Mouse (Mus musculus) left cerebral cortex, postnatal 36 days (tissue): Measurements from ENCODE around the gene Paxx. TPM values are rescaled to one million over a fixed set of nuclear protein-coding genes. Genes with fewer than 3 reads are reported as not detected.
A peak's percentile ranks its signal among the peaks of the same experiment; 100 is the strongest.

Experiments used
- DNase-seq, 2 experiments: peaks; one replicate each; pipeline ENCODE4 v3.0.0; 2021 to 2022; ENCODE audit warnings: low spot score in 2 of 2, mixed read lengths in 1 of 2
- intact Hi-C: fragments of 180-260 bp; cut with DNase I; formaldehyde crosslinking; loops from one replicate; pipeline ENCODE4 v1.15.1; 2025
- total RNA-seq, 2 experiments: library from RNA; stranded (reverse); gene quantifications; 2 replicates each; pipeline ENCODE4 v1.2.3; 2021

The Paxx gene
- total RNA-seq, 2 experiments from 2014 or later = 72.8 to 75.8 TPM

DNA sequence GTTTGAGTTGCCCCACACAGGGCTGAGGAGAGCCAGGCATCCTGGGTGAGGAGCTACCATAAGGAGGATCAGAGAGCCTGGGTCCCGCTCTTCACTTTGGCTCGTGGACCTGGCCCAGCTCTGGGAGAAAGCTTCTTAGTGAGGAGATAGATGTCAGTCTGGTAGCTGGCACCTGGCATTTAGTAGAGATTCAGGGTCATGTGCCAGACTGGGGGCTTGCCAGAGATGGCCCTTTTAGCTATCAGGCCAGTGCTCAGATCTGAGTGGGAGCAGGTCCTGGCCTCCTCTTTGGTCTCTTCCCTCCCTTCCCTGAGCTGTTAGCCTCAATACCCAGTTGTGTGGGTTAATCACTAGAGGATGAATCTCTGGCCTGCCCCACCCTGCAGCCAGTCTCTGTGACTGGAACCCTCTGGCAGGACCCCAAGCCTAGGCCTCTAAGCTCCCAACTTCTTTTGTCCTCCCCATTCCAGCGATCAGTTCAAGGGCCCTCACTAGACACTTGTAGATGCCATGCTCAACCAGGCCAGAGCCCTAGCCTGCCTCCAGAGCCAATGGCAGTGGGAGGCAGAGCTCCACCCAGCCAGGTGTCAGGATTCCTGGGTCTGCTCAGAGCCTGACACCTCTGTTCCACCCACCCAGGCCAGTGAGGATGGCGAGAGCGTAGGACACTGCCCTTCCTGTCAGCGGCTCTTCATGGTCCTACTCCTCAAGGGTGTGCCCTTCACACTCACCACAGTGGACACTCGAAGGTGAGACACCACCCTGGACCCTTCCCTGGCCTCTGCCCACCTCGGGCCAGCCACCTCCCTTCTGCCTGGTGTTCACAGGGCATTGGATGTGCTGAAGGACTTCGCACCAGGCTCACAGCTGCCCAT is 3.6 kb downstream of the Paxx start:
- DNase-seq = no peak
- intact Hi-C loops = no loop called here

DNA sequence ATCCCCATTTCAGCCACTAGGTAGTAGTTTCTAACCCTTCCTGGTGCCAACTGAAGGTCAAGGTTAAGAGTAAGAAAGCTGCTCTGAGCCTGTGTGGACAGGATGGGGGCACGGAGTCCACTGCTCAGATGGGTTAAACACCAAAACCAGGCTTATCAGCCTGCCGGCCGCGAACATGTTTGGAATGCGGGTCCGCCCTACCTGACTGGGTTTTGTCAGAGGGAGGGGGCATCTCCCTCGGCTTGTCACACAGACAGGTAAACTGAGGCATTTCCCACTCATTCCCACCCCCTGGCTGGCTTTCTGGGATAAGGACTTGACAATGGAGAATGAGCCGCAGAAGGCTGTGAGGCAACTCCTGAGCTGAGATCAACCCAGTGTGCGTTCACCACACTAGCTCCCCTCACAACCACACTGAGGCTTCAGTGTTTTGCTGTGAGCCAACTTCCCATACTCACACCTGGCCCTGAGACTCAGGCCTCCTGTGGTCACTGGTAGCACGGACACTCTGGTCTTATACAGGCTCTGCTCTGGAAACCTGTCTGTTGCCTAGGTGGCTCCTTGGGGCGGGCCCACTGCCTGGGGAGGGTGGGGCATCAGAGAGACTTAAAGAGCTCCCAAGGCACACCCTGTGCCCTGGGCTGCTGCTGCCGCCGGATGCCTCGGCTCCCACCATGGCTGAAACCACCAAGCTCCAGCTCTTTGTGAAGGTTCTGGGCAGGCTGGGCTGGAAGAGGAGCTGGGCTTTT is 4.5 kb downstream of the Paxx start, which contains the start of gene Clic3:
Gene Clic3 (plus strand): TSS at position 634 of the 749 bp plus-strand sequence.
- DNase-seq = no peak
- intact Hi-C loops = no loop called here

DNA sequence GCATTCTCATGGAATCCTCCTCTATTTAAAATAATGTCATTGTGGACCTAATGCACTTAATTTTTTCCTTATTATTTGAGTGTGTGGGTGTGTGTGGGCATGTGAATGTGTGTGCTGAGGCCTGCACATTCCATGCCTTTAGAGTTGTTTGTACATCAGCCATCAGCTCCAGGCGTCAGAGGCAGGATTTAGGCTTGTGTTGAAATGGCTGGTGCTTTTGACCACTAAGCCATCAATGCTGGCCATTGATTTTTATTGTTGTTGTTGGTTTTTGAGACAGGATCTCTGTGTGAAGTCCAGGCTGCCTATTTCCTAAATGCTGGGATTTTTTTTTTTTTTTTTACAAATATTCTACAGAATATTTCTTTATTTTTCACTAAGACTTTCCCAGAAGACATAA is 7.9 kb downstream of the Paxx start:
- no peak for DNase-seq
- intact Hi-C loops = no loop called here

- intact Hi-C loops = no loop called here
- DNase-seq = no peak
Measured at GRCm38 (mm10) chr2:25450853-25451647, 9.8 kb downstream of the Paxx start.

DNA sequence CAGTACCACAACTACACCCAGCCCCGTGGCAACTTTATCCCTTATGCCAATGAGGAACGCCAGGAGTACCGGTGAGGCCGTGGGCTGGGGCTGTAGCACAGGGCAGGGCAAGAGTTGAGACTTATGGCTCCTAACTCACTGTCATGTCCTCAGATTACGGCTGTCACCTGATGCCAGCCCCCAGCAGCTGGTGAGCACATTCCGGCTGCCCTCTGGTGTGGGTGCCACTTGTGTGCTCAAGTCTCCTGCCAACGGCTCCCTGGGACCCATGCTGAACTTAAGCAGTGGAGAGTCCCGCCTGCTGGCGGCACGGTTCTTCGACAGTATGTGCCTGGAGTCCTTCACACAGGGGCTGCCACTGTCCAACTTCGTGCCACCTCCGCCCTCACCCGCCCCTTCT is 18.2 kb downstream of the Paxx start:
- intact Hi-C loops = no loop called here
- no peak for DNase-seq

GRCm38 (mm10) chr2:25441067-25441466 is 19.8 kb downstream of the Paxx start:
- DNase-seq = no peak
- intact Hi-C loops = no loop called here

DNA sequence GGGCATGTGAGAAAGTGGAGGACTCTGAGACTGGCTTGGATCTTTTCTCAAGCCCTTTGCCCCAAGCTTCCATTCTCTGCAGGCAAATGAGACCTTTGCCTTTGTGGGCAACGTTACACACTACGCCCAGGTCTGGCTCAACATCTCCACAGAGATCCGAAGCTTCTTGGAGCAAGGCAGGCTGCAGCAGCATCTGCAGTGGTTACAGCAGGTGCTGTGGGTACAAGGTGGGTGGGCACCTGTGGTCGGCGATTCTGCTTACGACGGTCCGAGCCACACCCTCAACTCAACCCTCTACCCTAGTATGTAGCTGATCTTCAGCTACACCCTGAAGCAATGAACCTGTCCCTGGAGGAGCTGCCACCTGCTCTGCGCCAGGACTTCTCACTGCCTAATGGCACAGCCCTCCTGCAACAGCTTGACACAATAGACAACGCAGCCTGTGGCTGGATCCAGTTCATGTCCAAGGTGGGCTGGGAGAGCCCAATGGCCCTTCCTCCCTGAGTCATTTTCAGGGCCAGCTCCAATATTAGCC is 24.5 kb downstream of the Paxx start:
- intact Hi-C loops = no loop called here
- no peak for DNase-seq

GRCm38 (mm10) chr2:25434292-25434691 is 26.6 kb downstream of the Paxx start:
- DNase-seq = no peak
- intact Hi-C loops = no loop called here

DNA sequence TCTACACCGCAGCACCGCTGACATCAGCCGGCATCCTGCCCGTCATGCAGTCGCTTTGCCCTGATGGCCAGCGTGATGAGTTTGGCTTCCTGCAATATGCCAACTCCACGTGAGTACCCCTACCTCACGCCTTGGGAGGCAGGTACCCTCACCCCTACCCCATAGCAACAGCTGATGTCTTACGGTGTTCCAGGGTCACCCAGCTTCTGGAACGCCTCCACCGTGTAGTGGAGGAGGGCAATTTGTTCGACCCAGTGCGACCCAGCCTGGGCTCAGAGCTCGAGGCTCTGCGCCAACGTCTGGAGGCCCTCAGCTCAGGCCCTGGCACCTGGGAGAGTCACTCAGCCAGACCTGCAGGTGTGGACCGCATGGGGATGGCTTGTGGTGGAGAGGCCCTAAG is 27.8 kb downstream of the Paxx start:
- intact Hi-C loops = no loop called here
- DNase-seq = no peak

DNA sequence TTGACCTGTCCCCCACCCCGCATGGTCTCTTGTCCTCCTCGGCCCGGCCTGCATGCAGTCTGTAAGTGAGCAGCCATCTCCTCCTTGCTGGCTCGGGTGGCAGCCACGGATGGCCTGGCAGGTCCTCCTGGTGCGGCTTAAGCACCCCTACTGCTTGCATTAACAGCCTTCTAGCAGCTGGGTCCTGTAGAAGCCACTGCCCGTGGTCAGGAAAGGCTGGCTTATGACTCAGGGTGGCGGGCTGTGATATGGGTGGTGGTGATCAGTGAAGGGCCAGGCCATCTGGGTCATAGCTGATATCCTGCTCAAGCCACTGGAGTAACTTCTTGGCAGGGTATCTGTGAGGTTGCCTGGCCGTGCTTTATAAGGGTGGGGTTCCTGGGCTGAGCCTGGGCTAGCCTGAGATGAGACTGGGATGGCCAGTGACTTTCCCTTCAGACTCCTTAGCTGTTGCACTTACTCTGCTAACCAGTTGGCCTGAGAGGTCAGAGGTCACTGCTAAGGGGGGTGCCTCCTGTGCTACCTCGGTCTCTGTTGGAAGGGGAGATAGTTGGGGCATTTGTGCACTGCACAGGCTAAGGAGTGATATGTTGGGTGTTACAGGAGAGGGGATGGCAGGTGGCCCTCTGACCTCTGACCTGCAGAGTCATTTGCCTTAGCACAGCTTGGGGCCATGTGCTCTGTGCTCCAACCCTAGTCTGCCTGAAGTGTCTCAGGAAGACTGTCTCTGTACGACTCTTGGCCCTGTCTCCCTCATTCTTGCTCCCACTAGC is 28.4 kb downstream of the Paxx start:
- DNase-seq = no peak
- intact Hi-C loops = no loop called here

GRCm38 (mm10) chr2:25431308-25431855 is 29.5 kb downstream of the Paxx start:
- intact Hi-C loops = loop anchor here (2.0 kb wide), 1 partner anchor 29 kb away; the partner anchor contains the start of gene Paxx
- no peak for DNase-seq

DNA sequence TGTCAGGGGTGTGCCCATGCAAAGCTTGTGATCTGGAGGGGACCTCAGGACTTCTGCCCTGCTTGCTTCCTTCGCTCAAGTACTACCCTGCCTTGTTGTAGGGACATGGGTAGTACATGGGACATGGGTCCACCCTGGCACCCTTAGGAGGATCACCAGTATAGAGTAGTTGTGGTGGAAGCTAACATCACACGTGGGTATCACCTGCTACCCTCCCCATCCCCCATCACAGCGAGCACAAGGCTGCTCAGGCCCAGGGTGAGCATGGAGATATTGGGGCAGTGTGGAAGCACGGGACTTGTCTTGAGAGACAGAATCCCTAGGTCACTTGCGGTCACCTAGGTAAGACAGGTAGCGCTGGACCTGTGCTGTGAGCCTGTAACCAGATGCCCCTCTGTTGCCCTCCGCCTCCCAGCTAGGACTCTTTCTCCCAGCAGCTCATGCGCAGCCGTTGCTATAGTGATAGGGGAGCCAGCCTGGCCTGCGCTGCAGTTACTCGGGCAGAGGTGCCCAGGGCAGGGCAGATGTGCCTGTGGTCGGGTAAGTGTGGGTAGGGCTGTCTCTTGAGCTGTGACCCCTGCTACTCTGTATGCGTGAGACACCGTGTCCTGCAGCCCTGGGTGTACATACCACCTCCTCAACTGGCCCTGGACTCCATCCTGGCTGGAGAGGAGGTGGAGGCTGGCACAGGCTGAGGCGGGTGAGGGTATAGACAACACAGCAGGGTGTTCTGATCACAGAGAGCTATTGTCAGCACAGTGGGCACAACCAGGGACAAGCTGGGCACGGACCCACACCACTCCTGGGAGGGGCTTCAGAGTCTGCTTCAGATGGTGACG is 30.3 kb downstream of the Paxx start:
- intact Hi-C loops = loop anchor here (2.0 kb wide), 1 partner anchor 30 kb away; the partner anchor contains the start of gene Paxx
- DNase-seq = peak in 1 of 2 experiments; percentile 33

GRCm38 (mm10) chr2:25429435-25430180 is 31.3 kb downstream of the Paxx start:
- DNase-seq = no peak
- intact Hi-C loops = loop anchor here (2.0 to 10.0 kb wide), 3 partner anchors 31 to 118 kb away; partner anchors contain the start of genes Lcn12, Paxx and Traf2

DNA sequence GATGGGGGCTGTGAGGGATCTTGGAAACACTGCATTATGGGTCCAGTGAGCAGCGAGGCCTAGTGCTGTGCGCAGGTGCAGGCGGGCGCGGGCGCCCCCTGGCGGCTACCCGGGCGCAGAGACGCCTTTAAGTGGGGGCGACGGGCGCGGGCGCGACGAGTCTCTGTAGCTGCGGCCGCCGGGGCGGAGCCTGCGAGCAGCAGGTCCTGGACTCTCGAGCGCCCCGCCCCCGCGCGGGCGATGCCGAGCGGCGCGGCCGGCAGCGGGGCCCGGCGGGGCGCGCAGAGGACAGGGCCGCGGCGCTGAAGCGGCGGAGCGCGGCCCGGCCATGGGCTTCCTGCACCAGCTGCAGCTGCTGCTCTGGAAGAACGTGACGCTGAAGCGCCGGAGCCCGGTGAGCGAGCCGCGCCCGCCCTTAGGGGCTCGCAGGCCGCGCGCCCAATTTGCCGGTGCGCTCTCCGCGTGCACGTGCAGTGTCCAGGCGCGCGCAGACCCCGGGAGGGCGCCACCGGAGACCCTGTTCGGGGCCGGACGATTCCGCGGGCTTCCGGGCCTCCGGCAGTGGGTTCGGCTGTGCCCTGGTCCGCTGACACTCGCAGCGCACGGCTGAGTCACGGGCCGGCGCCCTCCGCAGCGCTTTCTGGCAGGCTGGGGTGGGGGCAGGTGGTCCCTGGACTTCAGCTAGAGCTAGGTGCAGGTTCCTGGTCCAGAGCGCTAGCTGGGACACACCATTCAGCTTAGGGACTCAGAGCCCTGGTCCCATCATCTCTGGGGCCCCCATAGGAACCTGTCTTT is 32.3 kb downstream of the Paxx start, which contains the start of gene Abca2:
Gene Abca2 (plus strand): TSS at position 262 of the 795 bp plus-strand sequence.
- intact Hi-C loops = loop anchor here (5.0 to 10.0 kb wide), 2 partner anchors 66 to 119 kb away; partner anchors contain the start of genes Lcn12 and Traf2
- DNase-seq = peak; percentile 96 to 97

GRCm38 (mm10) chr2:25427256-25427655 is 33.6 kb downstream of the Paxx start:
- intact Hi-C loops = loop anchor here (5.0 to 10.0 kb wide), 2 partner anchors 68 to 120 kb away; partner anchors contain the start of genes Lcn12 and Traf2

DNA sequence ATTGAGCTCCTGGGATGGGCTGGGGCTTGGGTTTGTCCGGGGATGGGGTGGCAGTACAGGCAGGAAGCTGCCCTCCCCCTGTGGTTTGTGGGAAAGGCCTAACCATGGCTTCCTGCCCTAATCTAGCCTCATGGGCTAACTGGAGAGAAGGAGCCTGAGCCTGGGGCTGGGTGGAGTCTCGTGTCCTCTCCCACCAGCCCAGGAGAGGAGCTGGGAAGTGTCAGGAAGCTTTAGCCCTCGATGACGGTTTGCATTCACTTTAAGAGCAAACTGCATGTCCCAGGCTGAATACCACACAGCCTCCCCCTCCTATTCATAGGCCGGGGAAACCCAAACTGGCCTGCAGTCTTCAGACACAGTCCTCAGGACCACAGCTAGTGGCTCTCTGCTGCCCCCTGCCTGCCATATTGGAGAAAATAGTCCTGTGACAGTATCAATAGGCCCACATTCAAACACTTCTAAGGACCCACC is 34.1 kb downstream of the Paxx start:
- peak; percentile 41 to 52 for DNase-seq
- intact Hi-C loops = loop anchor here (5.0 to 10.0 kb wide), 2 partner anchors 68 to 121 kb away; partner anchors contain the start of genes Lcn12 and Traf2

More at GRCm38 (mm10) chr2:25427256-25427655, 33.6 kb downstream of the Paxx start:
- no peak for DNase-seq
